Mouse (Mus musculus): ENCODE measurements at regions not wholly inside any gene's neighbourhood (a gene's known extent, or its start where the extent isn't known, plus 50 kb on each side); places are given as distances from the start of the nearest gene placed in this dataset.

DNA sequence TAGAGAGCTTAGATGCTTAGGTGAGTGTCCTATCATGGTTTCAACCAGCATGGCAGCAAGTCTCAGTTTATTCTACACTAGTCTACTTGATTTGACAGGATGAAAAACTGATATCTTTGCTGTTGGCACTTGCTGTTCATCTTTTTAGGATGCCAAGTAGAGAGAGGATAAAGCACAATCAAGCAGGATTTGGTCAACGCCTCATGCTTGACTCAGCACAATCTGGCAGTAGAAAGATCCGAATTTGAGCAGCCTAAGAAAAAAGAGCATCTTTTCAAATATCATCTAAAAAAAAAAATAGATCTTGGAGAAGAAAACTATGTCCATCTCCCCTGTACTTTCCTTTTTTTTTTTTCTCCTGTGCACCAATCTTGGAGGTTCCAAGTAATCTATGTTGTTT lies 83.0 kb downstream of the Etaa1 start:
- peak in 1 of 2 experiments; percentile 2 for DNase-seq (ENCODE audit: extremely low spot score in 1 of 2, low spot score in 1 of 2)

DNA sequence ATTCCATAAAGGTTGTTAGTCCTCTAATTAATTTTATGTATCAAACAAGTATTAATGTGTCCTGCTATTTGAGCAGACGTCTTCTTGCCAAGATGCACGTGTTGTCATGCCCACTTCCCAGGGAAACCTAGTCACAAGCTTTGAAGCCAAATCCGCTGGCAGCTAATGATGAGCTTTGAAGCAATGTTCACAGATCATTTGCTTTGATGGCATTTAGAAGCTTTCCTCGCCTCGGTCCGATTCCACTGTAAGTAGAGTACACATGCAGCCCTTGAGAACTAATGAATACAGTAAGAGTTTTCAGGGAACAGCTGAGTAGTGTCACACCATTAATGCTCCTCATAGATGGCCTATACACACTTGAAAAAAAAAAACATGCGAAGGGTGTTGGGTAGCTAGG lies 81.8 kb downstream of the Etaa1 start:
- DNase-seq (ENCODE audit: extremely low spot score in 1 of 2, low spot score in 1 of 2), result no peak

DNA sequence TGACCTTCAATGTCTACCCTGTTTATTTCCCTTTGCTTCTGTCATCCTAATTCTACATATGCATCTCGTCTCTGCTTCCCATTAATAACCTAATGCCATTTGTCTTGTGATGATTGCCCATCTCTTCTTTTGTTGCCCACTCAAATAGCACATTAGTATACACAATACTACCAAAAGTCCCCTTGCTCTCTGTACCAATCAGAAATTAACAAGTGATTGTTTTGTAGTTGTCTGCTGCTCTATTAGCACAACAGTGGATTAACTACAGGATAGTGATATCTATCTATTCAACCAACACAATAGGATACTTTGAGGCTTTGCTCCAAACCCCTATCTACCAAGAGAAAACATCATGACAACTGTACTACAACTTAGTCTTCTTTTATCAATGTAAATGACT lies 70.4 kb downstream of the Etaa1 start:
- DNase-seq (ENCODE audit: extremely low spot score in 1 of 2, low spot score in 1 of 2), result no peak
